Mouse (Mus musculus): ENCODE data around the gene Rpgrip1l.

GRCm38 (mm10) chr8:91344659-91345058, 31.6 kb upstream of the Rpgrip1l start:
- TF ChIP-seq POLR2A (IDR thresholded peaks at IDR 0.05; ENCODE audit: low read depth, low read length) = no peak
- TF ChIP-seq CTCF (IDR thresholded peaks at IDR 0.05; ENCODE audit: borderline replicate concordance, insufficient read depth, low read length) = no peak

Measured in embryonic fibroblast, embryonic 13.5 days (primary cell).